Mouse (Mus musculus): ENCODE data around the gene Zdhhc20.

DNA sequence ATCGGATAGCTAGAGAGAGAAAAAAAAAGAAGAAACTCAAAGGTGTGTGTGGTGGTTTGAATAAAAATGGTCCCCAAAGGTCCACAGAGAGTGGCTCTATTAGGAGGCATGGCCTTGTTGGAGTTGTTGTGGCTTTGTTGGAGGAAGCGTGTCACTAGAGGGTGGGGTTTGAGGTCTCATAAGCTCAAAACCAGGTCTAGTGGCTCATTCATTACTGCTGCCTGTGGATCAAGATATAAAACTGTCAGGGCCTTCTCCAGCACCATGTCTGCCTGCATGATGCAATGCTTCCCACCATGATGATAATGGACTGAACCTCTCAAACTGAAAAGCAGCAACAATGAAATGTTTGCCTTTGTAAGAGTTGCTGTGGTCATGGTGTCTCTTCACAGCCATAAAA is 31.5 kb downstream of the Zdhhc20 start:
- no peak for TF ChIP-seq CTCF (IDR thresholded peaks at IDR 0.05)
- no peak for TF ChIP-seq EP300 (IDR thresholded peaks at IDR 0.05)
